Mouse (Mus musculus): ENCODE data around the gene Sox11.

DNA sequence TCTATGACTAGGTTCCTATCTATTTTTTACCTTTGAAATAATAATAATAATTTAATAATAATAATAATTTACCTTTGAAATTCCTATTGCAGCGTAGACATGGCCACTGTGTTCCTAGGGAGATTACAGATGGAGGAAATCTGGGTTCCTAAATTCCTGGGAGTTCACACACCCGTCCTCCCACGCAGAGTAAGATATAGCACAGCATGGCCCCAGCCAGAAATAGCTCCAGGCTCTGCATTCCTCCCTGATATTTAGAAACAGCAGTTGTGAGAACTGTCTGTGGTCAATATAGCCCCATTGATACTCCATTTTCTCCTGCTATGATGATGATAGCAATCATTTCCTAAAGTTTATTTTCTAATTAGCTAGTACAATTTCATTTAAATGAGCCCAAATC lies 30.1 kb upstream of the Sox11 start:
- TF ChIP-seq CTCF (IDR thresholded peaks at IDR 0.05; ENCODE audit: borderline replicate concordance, insufficient read depth, low read length) (no peak), POLR2A (IDR thresholded peaks at IDR 0.05; ENCODE audit: low read depth, low read length) (no peak)

Measured in embryonic fibroblast, embryonic 13.5 days (primary cell).